Mouse (Mus musculus): ENCODE results near the gene Pex7.

The Pex7 gene

GRCm38 (mm10) chr10:19876669-19877068 is 30.8 kb downstream of the Pex7 start:
- no peak for DNase-seq

- no peak for DNase-seq
Measured at GRCm38 (mm10) chr10:19875346-19875745, 32.1 kb downstream of the Pex7 start.

- no peak for DNase-seq
Measured at GRCm38 (mm10) chr10:19855597-19856306, 51.7 kb downstream of the Pex7 start.

GRCm38 (mm10) chr10:19853609-19854008 is 53.9 kb downstream of the Pex7 start:
- DNase-seq: no peak

GRCm38 (mm10) chr10:19852776-19853175 is 54.7 kb downstream of the Pex7 start:
- no peak for DNase-seq

GRCm38 (mm10) chr10:19850998-19851691 is 56.3 kb downstream of the Pex7 start, which contains the start of gene Slc35d3:
TSS of gene Slc35d3 (minus strand) at chr10:19851459.
- peak; percentile 71 for DNase-seq

- peak; percentile 29 for DNase-seq
Measured at GRCm38 (mm10) chr10:19850544-19850997, 56.9 kb downstream of the Pex7 start.

GRCm38 (mm10) chr10:19849771-19850365 is 57.6 kb downstream of the Pex7 start:
- DNase-seq: peak; percentile 15

- no peak for DNase-seq
Measured at GRCm38 (mm10) chr10:19848928-19849770, 58.3 kb downstream of the Pex7 start.

GRCm38 (mm10) chr10:19839836-19840235 is 67.7 kb downstream of the Pex7 start:
- no peak for DNase-seq

- DNase-seq: no peak
Measured at GRCm38 (mm10) chr10:19835887-19836710, 71.4 kb downstream of the Pex7 start.

GRCm38 (mm10) chr10:19834222-19834621 is 73.3 kb downstream of the Pex7 start:
- DNase-seq: no peak

GRCm38 (mm10) chr10:19831072-19831849 is 76.2 kb downstream of the Pex7 start:
- DNase-seq: no peak

- DNase-seq: no peak
Measured at GRCm38 (mm10) chr10:19820986-19821385, 86.5 kb downstream of the Pex7 start.

- no peak for DNase-seq
Measured at GRCm38 (mm10) chr10:19818723-19819355, 88.7 kb downstream of the Pex7 start.

- DNase-seq: peak; percentile 7
Measured at GRCm38 (mm10) chr10:19815371-19815770, 92.1 kb downstream of the Pex7 start.

GRCm38 (mm10) chr10:19811436-19812172 is 95.9 kb downstream of the Pex7 start:
- DNase-seq: peak; percentile 47

- no peak for DNase-seq
Measured at GRCm38 (mm10) chr10:19804763-19805162, 102.7 kb downstream of the Pex7 start.
